Mouse (Mus musculus): ENCODE measurements around the gene Spata16. TPM values are rescaled to one million over a fixed set of nuclear protein-coding genes. Genes with fewer than 3 reads are reported as not detected.

The Spata16 gene
- total RNA-seq, 2 experiments from 2014 or later = not detected

DNA sequence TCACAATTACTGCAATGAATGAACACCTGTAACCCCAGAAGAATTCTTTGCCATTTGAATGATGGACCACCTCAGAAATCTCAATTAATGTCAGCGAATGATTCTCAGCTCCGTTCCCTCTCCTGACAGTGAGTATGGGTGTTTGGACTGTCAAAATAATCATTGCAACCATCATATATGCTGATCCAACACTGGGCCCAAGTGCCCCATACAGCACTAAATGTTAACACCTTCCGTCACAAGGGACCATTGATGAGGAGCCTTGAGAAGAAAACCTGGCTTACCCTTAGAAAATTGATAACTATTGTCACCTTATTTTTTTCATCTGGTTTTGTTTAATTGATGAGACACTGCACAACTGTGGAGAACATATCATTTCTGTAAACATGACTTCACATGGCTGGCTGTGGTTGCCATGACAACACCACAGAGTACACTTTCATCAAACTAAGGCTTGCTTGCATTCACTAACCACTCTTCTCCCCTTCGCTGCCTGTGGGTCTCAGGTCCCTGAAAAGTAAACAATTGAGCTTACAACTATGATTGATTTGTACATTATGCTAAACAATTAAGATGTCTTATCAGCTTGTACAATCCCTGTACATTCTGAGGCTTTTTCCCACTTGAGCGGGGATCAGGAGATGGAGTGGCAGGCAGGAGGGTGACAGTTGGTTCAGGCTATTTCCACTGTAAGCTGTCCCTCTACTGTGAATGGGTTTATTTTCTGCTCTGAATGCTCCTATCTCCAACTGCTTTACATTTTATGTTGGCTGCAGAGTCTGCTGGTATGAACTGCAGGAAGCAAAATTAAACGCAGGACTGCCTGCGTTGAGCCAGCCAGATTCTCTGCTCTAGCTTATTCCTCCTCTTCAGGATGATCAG, 189.8 kb downstream of the Spata16 start:
- DNase-seq (ENCODE audit: low spot score in 2 of 2) = no peak

- DNase-seq (ENCODE audit: low spot score in 2 of 2) = no peak
Measured at GRCm38 (mm10) chr3:26832954-26833353, 195.5 kb downstream of the Spata16 start.

DNA sequence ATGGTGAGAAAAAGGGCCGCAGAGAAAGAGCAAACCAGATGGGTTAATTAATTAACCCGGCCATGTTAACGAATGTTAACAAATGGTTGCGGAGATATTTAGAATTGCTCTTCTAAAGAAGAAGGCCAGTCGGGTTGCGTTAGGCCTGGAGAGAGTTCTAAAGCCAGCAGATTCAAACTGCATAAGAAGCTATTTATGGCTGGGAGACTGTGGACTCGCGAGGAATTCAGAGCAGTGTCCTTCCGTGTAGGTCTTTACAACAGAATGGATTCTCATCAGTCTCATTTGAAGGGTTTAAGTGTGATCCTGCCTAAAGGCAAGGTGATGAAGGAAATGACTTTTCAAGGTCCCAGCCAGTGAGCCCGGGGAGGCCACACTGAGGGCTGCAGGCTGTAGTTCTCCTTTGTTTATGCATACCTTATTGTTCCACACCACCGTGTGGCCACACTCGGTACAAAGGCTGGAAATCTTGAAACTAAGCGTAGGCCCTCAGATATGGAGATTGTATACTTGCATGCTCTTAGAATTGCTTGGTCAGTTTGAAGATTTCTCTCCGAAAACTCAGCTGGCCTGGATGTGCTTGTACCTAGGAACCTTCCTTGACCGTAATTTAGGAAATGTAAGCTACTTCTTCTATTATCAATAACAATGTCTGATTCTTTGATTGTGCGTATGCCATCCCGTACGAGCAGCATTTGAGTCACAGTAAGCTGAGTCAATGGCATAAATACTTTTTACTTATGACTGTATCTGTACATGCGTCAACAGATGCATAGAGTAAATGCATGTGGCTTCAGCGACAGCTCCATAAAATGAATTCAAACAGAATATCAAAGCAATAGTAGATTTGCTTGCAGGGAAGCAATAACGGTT, 197.0 kb downstream of the Spata16 start:
- peak; percentile 34 to 65 for DNase-seq (ENCODE audit: low spot score in 2 of 2)

DNA sequence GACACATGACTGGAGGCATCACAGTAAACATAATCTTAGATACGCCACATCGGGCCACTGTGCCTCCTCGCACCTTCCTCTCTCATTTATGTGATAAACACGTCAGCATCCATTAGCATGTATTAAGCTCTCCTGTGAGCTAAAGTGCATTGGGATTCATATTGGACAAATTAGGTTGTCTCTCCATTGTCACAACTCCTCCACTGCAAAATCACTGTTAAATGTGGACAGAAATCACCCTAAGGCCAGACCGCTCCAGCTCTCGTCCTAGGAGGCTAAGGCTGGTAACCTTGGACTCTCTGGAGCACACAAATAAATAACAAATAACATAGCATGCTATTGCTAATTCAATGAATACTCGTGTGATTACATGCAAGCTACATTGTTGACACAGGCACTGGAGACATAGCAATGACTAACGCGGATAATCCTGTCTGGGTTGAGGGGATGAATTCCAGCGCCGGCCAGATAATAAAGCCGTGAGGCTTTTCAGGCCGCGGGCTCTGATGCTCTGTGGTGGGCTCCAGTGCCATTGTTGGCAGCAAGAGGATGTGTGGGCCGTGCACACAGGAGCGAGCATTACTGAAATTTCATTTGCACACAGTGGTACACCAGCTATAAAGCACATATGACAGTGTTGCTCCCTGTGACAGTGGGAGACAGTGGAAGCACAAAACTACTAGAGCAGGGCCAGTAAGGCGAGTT, 197.8 kb downstream of the Spata16 start:
- DNase-seq (ENCODE audit: low spot score in 2 of 2) = no peak

GRCm38 (mm10) chr3:26845041-26845440, 207.6 kb downstream of the Spata16 start:
- peak; percentile 50 to 60 for DNase-seq (ENCODE audit: low spot score in 2 of 2)

GRCm38 (mm10) chr3:26847935-26848334, 210.5 kb downstream of the Spata16 start:
- DNase-seq (ENCODE audit: low spot score in 2 of 2) = no peak

DNA sequence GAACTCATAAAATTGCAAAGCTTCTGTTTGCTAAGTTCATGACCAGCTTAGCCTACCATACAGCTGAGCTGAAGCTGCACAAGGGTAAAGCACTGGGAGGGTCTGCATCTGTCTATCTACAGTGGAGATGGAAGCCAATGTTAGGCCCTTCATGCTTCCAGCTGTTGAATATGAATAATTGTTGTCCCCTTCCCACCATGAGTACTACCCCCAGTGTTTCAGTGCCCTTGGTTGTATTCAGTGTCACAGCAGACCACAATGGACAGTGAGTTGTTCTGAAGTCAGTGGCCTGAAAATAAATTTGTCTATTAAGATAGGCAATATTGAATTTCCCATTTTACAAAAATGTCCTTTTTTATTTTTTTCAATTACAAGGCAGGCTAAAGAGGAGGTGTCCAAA, 212.8 kb downstream of the Spata16 start:
- no peak for DNase-seq (ENCODE audit: low spot score in 2 of 2)

- DNase-seq (ENCODE audit: low spot score in 2 of 2) = no peak
Measured at GRCm38 (mm10) chr3:26850691-26851563, 213.5 kb downstream of the Spata16 start.

GRCm38 (mm10) chr3:26853557-26853956, 216.1 kb downstream of the Spata16 start:
- no peak for DNase-seq (ENCODE audit: low spot score in 2 of 2)

- no peak for DNase-seq (ENCODE audit: low spot score in 2 of 2)
Measured at GRCm38 (mm10) chr3:26874706-26875105, 237.3 kb downstream of the Spata16 start.

GRCm38 (mm10) chr3:26877291-26877690, 239.9 kb downstream of the Spata16 start:
- no peak for DNase-seq (ENCODE audit: low spot score in 2 of 2)

- DNase-seq (ENCODE audit: low spot score in 2 of 2) = no peak
Measured at GRCm38 (mm10) chr3:26916607-26917006, 279.2 kb downstream of the Spata16 start.

DNA sequence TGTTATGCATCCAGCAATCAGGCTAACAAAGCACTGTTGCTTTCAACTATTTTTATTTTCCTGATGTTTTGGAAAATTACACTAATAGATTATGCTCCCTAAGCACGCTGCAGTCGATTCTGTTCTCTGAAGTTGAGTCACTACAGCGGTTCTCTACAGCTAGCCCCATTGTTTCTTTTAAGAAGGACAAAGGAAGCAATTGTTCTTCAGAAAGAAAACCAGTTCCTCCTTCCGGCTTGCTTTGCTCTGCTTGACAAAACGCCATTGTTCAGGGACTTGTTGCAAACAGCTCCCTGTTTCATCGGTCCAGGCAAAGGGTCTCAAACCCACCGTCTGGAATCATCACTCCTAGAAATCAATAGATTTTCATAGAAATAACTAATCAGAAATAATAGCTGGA, 283.6 kb downstream of the Spata16 start:
- DNase-seq (ENCODE audit: low spot score in 2 of 2) = no peak

GRCm38 (mm10) chr3:26921576-26921975, 284.2 kb downstream of the Spata16 start:
- DNase-seq (ENCODE audit: low spot score in 2 of 2) = peak; percentile 23 to 26

- DNase-seq (ENCODE audit: low spot score in 2 of 2) = peak in 1 of 2 experiments; percentile 39
Measured at GRCm38 (mm10) chr3:26923391-26923790, 286.0 kb downstream of the Spata16 start.

GRCm38 (mm10) chr3:26924212-26924611, 286.8 kb downstream of the Spata16 start:
- DNase-seq (ENCODE audit: low spot score in 2 of 2) = no peak

DNA sequence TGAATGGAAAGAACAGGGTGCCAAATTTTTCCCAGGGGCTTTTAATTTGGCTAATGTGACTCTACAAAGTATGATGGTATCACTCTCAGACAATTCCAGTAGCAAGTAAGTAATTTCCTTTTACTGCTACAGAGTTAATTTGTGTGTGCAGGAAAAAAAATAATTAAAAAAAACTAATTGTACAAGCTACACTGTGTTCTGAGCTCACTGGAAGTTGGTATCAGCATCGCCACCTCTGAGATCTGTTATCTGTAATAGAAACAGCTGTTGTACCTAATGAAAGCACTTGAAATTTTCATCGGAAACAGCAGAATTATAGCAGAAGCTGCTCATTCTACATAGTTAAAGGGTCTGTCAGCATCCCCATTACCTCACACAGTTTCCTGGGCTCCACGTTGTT, 295.7 kb downstream of the Spata16 start:
- no peak for DNase-seq (ENCODE audit: low spot score in 2 of 2)

DNA sequence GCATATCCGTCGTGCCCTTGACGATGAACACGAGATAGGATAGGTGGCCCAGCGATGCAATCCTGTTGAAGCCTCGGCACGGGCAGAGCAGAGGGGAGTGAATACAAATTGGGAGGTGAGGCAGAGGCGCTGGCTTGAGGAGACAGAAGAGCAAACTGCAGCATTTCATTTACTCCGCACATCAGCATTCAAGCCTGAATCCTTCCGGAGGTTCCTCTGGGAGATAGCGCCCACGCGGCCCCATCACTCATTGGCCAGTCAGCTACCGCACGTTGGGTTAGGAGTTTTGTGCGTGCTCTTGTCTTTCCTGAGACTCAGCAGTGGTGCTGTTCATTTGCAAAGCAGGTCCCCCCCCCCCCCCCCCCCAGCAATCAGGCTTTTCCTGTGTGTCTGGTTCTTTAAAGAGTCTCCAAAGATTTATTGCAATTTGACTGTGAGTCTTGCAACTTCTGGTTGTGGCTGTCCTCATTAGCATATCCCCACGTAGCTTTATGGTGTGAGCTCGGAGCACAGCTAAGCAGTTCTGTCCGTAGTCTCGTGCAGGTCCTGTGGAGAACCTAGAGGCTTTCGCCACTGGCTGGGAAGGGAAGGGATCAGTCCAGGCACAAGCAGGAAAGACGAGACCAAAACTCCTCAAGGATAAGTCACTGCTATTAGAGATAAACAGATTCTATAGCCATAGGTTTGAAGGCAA, 299.6 kb downstream of the Spata16 start:
- DNase-seq (ENCODE audit: low spot score in 2 of 2) = no peak

GRCm38 (mm10) chr3:26966776-26967175, 329.4 kb downstream of the Spata16 start:
- DNase-seq (ENCODE audit: low spot score in 2 of 2) = peak in 1 of 2 experiments; percentile 25

All from left cerebral cortex, adult 18-20 months (tissue).